Mouse (Mus musculus) fat pad, adult 2 months (tissue): ENCODE results near the gene Snx27.

Experiments used
- DNase-seq: peaks from one replicate; pipeline ENCODE4 v3.0.0-alpha.2; 2011; ENCODE audit warnings: low read depth, low spot score; ENCODE audit errors: extremely low read depth

The Snx27 gene

DNA sequence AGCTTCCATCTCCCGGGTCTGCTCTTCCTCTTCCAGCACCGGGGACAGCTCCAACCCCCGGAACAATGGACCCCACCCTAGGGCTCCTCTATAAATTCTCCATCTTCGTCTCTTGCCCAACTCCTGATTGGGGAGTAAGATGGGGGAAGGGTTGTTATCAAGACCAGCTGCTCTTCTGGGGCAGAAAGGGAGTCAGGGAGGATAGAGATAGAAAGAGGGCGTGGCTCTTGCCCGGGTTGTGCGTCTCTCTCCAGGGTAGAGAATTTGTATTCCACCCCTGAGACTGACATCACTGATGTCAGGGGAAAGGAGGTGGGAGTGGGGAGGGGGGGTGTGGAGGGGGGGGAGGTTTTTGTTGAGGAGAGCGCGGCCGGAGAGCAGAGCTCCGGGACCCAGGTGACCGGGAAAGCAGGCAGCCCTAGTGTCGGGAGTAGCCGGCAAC lies 104.5 kb downstream of the Snx27 start, which contains the start of gene Celf3:
Gene Celf3 (plus strand): TSS at position 315 of the 442 bp plus-strand sequence.
- no peak for DNase-seq

DNA sequence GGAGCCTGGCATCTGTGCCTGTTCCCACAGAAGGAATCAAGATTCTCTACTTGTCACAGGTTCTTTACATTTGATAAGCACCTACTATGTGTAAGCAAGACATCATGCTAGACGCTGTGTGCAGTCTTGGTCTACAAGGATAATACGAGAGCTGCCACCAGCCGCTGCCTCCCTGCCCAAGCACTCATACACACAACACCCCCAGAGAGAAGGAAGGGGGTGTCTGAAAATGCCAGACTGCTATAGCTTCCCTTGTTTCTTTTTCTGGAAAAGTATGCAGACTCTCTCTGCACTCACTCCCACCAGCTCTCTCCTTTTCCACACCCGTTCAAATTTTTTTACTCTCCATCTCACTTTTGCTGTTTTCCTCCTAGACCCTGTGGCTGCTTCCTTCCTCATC lies 105.1 kb downstream of the Snx27 start:
- DNase-seq, result no peak

DNA sequence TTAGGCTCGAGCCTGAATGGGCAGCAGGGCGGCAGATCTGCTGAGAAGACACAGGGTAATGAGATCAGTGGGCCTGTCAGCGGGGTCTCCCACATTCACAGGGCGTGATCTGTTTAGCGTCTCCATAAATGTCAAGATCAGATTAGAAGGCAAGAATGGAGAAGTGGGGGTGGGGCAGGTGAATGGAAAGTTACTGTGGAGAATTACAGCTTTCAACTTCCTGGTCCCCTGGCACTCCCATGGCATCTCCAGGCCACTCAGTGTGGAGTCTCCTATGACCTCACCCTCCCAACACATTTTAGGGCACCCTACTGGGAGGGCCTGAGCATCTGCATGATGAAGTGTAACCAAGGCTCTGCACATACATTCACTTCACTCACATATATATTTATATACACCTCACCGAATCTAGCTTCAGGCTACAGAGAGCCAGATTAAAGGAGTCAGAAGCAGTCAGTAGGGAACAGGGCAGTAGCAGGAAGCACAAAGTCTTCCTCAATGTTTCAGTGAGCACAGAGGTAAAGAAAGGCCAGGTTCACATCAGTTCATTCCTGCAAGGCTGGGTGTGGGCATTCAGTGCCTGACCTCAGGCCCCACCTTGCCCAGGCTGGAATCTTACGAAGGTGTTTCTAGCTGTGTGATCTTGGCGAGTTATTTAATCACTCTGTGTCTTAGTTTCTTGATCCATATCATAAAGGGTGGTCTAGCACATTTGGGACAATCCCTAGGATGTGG lies 106.0 kb downstream of the Snx27 start:
- DNase-seq, result no peak

DNA sequence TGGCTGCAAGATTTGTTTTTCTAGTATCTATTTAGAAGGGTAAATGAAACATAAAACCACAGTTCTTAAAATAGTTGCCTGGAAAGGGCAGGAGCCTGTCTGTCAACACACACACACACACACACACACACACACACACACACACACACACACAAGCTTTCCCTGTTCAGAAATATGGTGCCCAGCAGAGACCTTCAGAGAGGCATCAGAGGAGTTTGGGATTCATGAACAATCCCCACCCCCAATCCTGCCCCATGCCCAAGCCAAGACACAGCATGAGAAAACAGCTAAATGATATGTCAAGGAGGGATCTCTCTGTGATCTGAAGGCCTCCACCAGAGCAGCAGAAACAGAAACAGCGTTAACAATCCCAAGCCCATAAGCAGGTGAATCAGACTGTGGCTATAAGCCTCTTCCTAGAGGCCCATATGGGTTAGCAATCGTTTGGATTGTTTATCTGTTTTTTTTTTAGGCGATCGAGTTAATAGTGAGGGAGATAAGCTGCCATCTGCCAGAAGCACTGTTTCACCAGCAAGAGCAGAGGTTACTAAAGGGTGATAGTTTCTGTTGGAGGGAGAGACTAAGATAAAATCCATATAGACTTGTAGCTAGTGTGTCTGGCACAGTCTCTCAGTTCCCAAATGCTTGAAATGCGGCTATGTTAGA lies 108.8 kb downstream of the Snx27 start:
- DNase-seq, result no peak

DNA sequence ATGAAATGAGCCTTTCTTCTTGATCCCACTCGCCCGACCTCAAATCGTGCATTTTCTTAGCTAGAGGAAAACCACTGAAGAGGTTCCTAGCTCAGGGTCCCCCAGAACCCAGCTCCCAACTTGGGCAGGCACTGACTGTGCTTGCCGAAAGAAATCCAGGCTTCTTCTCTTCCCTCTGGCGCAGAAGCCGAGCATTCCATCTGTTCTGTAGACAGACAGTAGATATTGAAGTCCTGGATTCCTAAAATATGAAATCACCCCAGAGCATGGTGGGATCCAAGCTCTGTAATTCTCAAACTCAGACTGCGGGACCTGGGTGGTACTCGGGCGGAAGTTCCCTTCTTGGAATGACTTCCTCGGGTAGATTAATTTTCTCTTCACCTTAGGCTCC lies 109.4 kb downstream of the Snx27 start:
- DNase-seq, result no peak

DNA sequence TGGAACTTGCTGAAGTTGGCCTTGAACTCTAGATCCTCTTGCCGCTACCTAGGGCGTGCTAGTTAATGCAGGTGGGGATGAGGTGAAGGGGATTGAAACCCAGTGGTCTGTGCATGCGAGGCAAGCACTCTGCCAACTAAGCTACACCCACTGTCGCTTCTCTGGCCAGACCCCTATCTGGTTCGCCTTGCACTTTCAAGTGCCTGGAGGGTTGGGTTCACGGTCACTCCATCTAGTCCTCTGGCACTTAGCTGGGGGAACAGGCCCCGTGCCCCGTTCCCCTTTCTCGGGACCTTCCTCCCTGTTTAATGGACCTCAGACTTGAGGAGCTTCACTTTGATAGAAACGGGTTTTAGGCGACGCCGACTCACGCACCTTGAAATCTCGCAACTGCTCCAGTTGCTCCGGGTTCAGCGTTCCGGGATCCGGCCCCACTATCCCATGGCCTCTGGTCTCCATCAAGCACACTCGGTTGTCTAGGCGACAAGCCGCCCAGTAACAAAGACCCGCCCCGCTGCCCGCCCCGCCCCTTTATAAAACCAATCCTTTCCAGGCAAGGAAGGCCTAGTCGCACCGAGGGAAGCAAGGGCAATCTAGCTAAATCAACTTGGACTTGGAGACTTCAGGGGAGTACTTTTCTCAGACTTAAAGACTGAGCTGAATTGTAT lies 109.9 kb downstream of the Snx27 start:
- no peak for DNase-seq

DNA sequence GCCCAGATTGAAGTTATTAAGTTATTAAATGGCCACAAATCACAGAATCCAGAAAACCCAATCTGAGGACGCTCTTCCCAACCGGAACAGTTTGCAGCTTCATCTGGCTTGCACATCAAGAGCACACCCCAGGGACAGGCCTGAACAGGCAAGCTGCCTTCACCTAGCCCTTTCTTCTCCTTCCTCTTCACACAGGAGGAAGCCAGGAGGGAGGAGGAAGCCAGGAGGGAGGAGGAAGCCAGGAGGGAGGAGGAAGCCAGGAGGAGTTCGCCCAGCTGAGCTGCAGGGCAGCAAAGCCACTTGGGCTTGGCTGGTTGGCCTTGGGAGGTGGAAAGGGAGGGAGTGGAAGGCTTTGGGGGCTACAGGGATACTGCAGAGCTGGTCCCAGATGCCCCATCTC lies 113.6 kb downstream of the Snx27 start:
- no peak for DNase-seq

DNA sequence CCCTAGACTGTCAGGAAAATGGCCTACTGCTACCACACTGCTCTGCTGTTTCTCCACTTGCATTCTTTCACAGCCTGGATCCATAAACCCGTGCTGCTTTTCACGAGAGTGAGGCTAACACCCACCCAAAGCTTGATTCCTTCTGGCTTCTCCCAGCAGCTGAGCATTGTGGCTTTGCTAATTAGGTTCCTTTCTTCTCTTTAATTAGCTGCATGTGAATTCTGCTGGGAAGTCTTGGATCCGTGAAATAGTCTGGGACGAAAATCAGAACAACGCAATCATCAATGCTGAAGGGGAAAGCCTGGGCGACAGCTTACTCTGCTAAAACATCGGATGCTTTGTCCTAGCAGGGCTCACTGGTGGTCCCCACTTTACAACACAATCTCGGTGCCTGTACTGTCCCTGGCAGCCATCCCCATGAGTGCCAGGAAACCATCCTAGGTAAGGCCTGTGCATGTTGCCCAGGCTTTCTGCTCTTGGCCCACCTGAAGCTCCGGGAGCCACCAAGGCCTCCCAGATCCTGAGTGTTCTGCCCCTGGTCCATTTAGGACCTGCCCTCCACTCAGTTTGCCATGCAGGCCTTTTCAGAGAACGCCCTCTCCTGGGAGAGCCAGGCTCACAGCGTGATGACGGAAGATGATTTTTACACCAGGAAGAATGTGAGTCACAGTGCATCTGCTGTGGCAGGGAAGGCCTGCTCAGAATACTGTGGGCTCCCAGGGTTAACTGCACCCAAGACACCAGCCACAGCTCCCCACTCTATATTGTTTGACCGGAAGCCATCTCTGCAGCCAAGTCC lies 116.7 kb downstream of the Snx27 start:
- no peak for DNase-seq

DNA sequence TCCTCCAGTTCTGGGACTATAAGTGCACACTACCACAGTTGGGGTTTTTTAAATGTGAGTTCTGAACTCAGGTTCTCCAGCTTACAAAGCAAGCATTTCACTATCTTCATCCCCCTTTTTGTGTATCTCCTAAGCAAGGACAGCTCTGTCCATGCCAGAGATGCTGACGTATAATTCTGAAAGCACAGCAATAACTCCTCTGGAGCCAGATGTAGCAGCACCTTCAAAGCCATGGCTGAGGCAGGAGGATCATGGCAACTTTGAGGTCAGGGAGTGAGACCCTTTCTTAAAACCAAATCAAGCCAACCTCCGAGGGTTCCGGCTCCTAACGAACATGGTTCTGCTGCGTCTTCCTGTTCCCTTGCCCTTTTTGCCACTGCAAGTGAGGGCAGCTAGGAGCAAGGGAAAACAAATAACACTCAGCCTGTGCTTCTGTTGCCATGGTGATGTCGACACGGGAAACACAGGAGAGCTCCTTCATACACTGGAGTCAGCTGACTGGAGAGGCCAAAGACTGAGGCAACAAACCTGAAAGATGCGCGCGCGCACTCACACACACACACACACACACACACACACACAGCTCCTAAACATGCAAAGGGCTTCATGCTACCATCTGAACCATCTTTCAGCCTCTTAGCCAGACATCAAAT lies 118.5 kb downstream of the Snx27 start:
- no peak for DNase-seq

DNA sequence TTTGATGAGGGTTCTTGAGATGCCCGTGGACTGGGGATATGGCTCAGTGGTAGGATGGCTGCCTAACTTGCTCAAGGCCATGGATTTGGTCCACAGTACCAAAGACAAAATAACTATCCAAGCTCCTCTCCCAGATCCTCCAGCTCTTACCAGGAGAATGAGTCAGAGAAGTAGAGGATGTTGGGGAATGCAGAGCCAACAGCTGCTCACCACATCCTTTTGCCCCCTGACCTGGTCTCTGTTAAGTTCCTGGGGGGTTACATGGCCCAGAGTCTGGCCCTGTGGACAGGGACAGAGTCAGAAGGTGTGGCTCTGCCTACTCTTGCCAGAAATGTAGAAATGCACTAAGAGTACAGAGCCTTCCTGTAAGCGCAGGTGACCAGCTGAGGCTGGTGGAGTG lies 122.7 kb downstream of the Snx27 start:
- DNase-seq, result no peak

DNA sequence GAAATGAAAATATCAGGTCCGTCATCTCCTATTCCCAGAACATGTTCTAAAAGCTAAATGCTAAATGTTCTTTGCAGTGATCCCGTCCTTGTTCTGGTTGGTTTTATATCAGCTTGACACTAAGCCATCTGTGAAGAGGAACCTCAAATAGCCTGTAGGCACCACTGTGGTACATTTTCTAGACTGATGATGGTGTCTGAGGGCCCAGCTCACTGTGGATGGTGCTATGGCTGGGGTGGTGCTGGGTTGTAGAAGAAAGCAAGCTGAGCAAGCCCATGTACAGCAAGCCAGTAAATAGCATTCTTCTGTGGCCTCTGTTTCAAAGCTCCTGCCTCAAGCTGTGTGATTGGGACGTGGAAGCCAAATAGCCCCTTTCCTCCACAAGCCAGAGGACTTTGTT lies 125.5 kb downstream of the Snx27 start:
- no peak for DNase-seq

DNA sequence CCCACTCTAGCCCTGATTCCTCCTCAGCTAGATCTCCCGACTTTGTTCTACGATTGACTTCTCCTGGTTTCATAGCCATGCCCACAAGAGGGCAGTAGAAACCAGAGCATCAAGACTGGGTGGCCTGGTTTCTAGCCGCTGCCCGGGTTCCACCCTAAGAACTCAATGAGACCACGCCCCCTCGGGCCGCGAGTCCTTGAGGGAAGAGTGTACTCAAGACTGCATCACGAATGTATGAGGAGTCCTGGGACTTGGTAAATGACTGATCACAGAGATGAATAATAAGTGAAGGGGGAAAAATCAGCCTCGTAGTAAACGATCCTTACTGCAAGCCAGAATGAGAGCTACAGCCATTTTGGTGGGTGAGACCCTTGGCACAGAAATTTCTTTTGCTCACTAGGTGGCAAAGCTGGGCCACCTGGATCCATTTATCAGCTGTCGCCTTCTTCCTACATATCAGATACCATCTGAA lies 126.0 kb downstream of the Snx27 start:
- DNase-seq, result no peak

DNA sequence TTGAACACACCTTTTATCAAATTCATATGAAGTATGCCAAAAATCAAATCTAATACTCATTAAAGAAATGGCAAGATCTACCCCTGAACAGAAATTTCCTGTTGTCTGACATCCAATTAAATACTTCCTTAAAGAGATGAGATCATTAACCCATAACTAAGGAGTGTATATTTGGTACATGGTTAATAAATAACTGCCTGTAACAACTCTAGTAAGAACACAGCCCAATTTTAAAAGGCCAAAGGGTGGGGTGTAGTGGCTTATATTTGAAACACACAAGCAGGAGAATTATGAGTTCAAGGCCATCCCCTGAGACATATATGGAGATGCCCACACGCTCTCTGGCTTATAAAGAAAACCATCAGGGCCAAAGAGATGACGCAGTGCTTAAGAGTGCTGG lies 133.1 kb downstream of the Snx27 start:
- no peak for DNase-seq
